Mouse (Mus musculus) adrenal gland, postnatal 14 days (tissue): ENCODE data around the gene Clca1. TPM values are rescaled to one million over a fixed set of nuclear protein-coding genes. Genes with fewer than 3 reads are reported as not detected.
A peak's percentile ranks its signal among the peaks of the same experiment; 100 is the strongest.
"Not testable (repeated sequence)": the region's sequence is repeated elsewhere in the genome, so short reads cannot be mapped to it uniquely, and the experiment has no call there.

Experiments used
- DNase-seq: peaks from one replicate; pipeline ENCODE4 v3.0.0; 2021; ENCODE audit warnings: mixed read lengths
- long read RNA-seq, 2 experiments: library from polyadenylated mRNA; stranded (forward); transcript quantifications; one replicate each; pipeline ENCODE4 v2.0.0; 2021
- total RNA-seq: library from RNA; stranded (reverse); gene quantifications from 2 replicates; pipeline ENCODE4 v1.2.3, GENCODE M21; 2021

Gene Clca1
- not detected in 2 replicates for total RNA-seq
- long read RNA-seq, experiment 1, result 0 reads
- long read RNA-seq, experiment 2, result 0 reads

DNA sequence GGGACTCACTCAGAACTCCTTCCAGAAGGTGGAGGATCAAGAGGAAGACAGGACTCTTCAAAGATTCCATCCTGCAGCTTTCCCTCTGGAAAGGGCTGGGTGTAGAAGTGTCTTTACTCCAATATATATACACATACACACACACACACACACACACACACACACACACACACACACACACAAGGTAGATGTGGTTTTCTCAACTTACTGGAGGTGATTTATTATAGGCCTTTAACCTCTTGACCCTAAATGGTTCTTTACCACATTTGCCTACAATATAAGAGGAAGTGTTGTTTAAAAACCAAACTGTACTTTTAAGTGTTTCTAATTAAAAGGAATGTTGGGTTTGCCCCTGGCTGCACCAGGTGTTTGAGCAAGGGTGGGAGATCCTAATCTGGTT lies at the start of gene Clca1:
TSS of gene Clca1 (minus strand) at position 101 of the 400 bp plus-strand sequence.
- DNase-seq, result no peak

DNA sequence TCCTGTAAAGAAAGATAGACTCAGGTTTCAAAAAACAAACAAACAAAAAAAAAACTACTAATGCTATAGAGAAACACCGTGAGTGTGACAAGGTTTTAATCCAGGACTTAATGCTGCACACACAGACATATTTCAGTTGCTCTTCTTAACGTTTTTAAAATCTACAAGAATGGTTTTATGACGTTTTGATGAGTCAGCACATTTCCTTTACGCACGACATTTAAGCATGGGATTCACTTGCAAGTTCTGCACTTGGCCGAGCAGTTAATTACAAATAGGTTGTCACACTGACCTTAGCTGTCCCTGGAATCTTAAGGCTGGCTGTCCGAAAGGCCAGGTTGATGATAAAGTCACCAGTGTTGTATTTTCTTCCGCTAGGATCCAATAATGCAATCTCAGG lies 48.3 kb upstream of the Clca1 start:
- DNase-seq, result no peak

DNA sequence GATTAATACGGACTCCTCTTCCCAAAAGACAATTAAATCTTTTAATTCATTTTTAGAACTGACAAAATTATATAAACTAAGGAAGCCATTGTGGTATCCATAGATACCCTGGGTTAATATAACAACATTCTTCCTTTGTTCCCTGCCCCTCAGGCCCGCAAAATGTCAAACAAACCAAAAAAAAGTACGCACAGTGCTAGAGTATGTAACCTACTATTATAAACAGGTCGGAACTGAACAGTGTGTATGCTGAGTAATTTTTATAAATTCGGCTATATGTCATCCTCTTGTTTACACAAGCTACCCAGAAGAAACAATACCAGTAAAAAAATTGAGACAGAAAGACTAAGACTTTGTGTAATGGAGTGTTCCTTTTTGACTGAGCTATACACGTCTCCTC lies 45.8 kb upstream of the Clca1 start:
- no peak for DNase-seq

DNA sequence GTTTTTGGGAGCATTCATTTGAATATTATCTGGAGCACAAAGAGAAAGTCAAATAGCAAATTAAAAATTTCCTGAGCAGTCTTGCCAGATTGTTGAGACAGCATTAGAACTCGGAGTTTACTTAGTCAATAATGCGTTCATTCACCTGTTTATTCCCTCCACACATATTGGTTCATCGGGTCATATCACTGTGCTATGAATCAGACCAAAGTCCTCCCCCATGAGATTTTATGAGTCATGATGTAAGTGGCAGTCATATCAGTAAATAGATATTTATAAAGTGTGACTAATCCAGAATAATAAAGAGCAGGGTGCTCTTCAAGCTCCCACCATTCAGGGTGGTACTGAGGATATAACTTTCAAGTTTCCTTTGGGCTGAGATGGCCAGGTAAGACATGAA lies 39.8 kb upstream of the Clca1 start:
- DNase-seq, result no peak

DNA sequence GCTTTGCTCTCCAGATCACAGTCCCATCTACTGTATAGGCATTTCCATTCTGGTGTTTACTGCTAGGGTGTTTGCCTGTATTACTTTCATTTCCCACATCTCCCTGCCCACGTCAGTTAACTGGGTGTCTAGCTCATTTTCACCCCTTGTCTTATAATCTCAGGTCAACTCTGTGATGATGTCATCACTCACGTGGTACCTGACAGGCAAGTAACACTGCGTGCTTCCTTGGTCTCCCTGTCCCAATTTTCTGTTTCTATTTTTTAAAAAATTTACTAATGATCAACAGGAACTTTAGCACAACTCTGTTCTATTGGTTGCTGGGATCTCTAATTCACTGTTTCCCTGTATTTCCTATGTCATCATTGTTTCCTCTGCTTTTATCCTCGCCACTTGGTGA lies 36.4 kb upstream of the Clca1 start:
- no peak for DNase-seq

DNA sequence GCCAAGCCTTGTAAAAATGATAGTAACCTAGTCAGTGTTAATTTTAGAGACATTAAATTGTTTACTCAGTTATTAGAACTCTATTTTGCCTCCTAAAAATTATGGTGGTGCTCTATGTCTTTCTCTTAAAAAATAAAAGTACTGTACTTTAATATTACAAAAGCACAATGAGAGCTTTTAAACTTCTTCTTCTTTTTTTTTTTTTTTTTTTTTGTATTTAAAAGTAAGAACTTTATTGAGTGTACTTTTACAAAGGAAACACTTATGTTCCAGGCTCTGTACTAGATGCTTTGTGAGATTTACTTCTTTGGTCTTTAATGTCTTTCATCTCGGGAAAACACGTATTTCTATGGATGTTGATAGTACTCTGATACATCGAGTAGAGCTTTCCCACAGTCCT lies 22.6 kb upstream of the Clca1 start:
- DNase-seq, result not testable (repeated sequence)

DNA sequence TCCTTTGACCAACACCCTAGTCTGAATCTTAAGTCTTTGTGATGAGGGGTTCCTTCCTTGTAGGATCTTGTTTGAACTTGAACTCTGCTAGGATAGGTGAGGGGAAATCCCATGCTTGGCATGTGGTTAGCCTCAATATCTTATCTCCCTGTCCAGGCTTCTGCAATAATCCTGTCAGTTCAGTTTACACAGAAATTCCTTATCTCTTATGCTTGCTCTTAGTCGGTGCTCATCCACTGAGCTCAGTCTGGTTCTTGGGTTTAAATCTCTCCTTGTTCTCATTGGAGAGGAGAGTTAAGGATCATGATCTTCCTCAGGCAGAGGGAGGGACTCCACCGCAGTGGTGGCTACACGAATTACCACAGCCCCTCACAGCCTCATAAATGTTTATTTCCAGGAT lies 17.2 kb upstream of the Clca1 start:
- DNase-seq, result no peak

DNA sequence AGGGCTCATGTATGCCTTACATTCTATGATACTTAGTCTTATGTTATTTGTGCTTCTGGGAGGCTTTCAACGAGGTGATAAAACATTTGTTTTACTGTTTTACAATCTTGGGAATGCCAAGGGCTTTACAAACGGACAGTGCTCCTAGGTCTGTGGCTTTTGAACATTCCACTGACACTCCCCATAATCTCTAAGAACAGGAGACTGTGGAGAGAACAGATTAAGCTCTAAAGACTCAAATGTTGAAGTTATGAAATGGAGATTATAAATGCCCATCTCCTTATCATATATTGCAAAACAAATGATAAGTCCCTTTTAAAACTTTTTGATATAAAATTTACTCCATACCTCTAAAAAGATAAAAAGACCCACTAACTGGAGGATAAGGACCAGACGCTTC lies 6.2 kb upstream of the Clca1 start:
- no peak for DNase-seq

DNA sequence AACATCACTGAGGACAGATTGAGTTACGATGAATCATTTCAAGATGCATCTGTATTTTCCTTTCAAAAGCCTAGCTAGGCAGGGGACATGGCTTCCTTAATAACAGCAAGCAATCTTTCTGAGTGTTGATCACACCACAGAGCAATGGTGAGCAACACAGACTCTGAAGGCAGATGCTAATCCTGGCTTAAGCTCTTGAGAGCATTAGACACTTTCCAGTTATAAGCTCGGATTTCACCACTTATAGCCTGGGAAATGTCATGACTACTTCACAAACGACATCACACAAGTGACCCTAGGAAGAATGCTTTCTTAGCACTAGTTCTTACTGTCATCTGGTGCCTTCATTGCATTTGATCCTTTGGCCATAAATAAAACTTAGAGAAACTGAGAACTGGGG lies 4.5 kb downstream of the Clca1 start:
- DNase-seq, result no peak

DNA sequence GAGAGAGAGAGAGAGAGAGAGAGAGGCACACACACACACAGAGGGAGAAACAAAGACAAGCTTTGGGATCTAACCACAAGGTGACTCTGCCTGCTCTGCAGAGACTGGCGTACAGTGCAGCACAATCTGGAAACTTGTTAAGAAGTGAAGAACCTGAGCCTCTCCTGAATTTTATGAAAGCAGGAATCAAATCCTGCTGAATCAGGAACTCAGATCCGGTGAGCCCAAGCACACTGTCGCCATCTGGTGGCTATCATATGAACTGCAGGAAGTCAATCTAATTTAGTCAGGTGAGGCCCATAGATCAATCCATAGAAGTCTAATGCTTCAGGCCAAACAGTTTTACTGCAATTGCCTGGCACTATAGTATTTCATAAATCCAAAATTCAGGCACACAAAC lies 5.8 kb downstream of the Clca1 start:
- DNase-seq, result peak; percentile 52

DNA sequence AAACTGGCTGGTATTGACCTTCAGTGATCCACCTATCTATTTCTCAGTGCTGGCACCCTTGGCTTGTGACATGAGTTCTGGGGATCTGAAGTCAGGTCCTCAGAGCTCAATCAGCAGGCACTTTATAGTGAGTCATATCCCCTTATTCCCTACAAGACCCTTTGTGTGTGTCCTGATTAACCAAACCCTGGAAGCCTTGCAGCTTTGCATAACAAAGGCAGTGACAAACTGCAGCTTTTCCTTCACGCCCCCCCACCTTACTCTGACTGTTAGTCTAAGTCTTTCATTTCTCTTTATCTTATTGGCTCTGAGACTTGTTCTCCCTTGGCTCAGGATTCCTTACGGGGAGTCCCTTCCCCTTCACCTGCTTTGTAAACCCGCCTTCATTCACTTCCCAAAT lies 14.8 kb downstream of the Clca1 start:
- DNase-seq, result no peak

DNA sequence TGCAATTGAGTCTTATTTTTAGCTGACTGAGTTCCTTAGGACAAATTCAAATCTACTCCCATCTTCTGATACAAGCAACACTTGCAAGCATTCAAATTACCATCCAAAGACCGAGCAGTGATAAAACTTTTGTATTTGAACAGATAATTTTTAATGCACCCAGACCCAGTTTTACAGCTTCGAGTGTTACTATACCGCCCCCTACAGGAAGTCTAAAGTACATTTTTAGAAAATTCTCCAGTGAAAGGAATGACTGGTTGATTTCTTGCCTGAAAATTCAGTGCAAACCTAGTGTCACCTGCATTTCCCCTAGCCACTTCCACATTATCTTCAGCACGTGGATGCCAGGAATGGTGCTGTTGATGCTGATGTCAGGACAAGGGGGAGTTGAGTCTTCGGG lies 28.2 kb downstream of the Clca1 start:
- DNase-seq, result no peak

DNA sequence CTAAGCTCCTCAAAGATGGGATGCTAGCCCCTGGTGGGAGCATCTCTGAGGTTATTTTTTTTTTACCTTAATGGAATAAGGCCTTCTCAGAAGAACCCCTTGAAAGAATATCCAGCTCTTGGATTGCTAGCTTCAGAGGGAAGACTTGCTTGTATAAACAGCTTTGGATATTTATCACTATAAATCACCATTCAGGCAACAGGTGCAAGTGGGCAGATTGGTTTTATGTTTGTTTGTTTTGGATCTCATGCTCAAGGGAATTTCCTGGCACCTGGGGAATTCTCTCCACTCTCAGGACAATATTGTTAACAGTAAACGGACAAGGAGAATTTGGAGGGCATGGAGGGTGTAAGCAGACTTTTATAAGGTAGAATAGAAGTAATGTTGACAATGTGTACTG lies 31.7 kb downstream of the Clca1 start:
- no peak for DNase-seq

DNA sequence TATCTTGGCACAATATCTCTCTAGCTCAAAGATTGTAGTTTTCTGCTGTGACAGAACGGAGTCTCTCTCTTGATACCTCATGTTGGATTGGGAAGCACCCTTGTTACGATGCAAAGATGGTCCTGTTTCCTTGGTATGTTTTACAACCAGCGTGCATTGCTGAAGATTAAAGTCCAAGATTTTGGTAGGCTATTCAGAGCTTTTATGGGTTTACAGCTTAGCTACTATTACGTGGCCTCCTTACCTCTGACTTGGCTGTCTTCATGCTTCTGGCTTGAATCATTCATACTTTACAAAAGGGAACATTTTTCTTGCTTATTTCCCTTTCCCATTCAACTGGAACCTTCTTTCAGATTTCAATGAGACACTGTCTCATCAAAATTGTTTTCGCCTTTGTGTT lies 39.5 kb downstream of the Clca1 start:
- no peak for DNase-seq

DNA sequence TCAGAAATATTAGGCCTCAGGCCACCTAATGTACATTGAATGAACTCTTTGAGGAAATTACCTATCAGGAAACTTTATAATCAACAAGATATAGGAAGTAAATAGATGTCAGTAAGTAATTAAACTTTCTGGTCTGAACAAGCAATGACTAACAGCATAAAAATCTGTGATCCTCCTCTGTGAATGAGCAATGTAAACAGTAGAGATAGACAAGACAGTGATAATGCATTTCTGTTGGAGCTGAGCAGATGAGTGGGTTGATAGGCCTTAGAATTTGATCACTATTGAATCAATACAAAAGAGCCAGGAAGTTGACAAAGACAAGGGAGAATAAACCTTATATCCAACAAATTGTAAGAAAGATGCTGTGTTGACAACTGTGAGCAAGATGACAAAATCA lies 40.0 kb downstream of the Clca1 start:
- DNase-seq, result no peak

DNA sequence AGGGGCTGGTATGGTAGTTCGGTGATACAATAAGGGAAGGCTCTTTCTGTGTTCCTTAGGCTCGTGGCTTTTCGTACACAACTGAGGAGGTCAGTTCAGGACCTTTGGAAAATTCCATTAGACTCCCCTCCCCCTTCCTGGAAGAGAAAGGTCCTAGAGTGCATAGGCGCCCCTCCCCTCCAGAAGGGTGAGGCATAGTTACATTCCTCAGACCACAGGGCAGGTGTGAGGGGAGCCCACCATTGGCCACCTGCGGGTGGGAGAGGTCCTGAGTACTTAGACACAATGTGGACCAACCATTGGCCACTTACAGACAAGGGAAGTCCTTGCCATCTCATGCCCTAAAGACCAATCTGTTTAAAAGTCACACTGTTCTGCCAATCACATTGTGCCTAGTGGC lies 46.7 kb downstream of the Clca1 start:
- no peak for DNase-seq

DNA sequence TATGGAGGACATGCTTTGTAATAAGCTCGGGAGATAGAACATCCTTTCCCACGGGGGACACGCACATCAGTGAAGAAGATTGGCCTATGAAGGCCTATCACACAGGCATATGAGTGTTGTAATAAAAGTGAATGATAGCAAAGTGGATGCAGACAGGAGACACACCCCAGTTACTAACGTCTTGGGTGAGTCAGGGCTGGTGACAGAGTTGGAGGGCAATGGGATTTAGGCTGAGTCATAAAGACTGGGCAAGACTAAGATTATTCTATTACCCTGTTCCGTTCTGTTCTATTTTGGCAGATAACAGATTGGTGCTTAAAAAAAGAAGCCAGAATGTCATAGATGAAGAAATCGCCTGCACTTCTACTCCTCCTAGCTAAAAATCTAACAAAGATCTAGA lies 52.0 kb downstream of the Clca1 start:
- DNase-seq, result peak; percentile 32

DNA sequence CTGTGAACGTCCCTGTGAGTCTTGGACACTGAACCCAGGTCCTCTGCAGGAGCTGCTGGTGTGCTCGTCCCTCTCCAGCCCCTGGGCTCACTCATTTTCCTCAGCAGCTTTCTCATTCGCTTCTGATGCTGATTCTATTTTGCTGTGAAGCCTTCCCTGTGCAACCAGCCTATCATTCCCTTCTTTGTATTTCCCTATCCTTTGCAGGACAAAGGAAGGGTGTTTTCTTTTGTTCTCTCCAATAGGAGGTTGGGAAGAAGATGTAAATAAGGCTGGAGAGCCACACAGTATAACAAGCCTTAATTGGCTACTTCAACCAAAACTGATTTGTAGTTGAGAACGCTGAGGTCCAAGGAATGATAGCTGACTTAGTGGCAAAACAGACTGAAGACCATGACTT lies 54.9 kb downstream of the Clca1 start:
- no peak for DNase-seq

DNA sequence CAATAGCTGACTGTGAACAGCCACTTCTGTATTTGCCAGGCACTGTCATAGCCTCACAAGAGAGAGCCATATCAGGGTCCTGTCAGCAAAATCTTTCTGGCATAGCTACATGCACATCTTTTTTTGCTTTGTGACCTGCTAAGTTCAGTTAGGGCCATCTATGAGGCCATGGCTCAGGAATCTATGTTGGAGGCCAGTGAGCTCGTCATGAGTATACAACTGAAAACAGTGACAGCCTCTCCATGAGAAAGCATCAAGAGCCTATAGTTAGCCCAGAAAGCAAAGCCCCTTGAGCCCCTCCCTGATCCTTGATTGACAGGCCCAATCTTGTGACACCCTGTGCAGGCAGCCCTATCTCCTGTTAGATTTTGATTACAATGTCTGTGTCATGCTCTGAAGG lies 56.5 kb downstream of the Clca1 start:
- no peak for DNase-seq

DNA sequence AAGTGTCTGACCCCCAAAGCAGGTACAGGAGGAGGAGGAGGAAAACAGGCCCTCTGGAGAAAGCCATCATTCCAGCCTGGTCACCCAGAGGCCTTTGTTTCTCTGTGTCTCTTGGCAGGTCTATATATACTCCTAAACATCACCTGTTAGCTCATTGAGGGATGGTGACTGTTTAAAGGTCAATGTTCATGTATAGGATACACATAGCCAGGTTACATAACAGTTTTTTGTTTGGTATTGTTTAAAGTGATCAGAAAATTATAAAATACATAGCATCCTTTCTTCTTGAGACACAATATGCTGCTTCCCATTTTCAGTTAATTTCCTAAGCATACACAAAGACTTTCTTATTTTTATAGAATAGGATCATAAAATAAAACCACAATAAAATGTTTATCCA lies 57.6 kb downstream of the Clca1 start, which contains the start of gene Clca4a:
TSS of gene Clca4a (minus strand) at position 101 of the 400 bp plus-strand sequence.
- no peak for DNase-seq

DNA sequence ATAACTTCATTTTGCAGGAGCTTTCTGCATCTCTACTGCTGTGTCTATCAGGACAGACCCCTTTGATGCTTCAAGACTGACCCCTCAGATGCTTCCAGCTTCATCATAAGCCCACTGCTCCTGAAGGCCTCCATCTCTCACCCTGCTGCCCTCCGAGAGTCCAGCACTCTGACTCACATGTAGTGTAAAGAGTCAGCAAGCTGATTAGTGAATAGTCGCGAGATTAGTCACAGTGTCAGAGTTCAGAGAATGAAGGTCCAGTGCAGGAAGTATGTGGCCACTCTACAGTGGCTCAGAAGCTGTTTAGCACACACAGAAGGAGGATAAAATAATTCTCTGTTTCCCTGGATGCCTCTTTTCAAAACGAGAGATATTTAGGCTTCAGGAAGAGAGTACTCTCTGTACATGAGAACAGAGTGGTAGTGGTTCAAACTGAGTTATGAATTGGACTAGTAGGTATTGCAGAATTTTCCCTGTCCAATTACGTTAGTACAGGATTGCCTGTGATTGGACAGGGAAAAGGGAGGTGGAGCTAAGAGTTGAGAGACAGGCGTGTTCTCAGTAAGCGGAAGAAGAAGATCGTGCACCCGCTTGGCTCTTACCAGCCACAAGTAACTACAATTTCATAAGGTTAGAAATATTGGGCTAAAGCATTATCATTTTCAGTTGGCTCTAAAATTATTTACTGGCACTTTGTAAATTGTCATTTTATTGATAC lies 60.9 kb downstream of the Clca1 start:
- no peak for DNase-seq

DNA sequence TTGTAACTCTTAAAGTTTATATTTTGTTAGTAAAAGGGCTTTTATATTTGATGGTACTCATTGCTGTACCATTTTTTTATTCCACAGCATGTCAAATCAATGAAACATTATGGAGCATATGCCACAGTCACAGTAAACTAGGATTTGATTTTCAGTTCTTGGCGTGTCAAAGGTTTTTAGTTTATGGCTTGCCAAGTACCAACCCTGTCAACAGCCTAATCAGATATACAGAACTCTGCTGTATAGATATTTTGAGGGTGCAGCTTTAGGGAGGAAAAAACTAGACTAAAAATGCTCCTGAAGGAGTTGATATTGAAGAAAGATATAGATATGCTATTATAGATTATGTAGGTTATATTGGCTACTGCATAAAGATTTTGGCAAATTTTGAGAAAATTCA lies 62.8 kb downstream of the Clca1 start:
- DNase-seq, result no peak

DNA sequence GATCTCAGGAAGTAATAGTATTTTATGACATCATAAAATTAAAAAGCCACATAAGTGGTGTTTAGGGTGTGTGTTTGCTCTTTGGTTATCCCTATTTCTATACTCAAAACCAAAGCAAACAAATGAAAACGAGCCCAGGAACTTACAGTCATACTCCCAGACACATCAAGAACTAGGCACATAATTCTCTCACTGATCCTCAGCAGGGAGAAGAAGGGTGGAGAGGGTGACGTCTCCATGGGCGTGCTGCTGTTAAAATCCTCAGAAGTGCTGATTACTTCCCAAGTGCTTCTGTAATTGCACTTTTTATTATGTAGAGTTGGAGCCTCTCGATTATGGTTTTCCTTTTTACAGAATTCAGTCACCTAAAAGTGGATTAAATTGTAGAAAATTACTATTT lies 66.5 kb downstream of the Clca1 start:
- no peak for DNase-seq
